Mouse (Mus musculus) cerebellum, adult 11 months (tissue): ENCODE data around the gene Tmem167.

Experiments used
- DNase-seq: peaks from one replicate; pipeline ENCODE4 v3.0.0; 2022

Tmem167 gene

GRCm38 (mm10) chr13:90186694-90187093 lies 97.8 kb downstream of the Tmem167 start:
- no peak for DNase-seq

DNA sequence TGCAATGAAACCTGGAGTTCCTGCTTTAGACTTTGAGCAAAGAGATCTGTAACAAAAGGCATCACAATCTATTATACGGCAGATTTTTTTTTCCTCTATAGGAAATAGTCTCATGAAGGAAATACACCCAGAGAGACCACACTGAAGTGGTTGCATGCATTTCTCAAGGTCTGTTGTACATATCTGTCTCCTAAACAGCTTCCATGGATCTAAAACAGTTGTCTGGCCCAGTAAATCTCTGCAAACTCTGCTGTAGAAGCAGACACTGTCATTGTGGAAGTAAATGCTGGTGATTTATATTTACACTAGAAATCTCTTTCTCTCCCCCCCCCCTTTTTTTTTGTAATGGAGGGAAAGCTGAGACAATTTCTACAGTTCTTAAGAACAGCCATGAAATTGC lies 99.1 kb downstream of the Tmem167 start:
- no peak for DNase-seq

DNA sequence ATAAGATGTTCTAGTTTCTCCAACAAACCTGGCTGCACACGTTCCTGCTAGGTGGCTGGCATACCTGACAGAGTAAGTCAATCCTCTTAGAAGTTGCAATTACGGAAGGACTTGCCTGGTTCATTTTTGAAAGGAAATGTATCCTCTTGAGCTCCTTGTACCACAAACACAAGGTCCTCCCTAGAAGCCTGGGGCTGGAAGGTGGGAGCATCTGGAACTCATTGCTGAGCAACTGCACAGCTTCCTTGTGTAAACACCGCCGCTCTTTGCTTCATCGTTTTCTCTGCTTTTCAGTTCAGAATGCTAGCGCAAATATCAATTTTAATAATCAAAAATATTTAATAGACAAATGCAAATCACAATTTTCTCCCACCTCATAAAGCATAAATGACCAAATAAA lies 102.9 kb downstream of the Tmem167 start:
- DNase-seq = no peak
